Mouse (Mus musculus): Measurements from ENCODE around the gene Eif3m. TPM values are rescaled to one million over a fixed set of nuclear protein-coding genes. Genes with fewer than 3 reads are reported as not detected.
A peak's percentile ranks its signal among the peaks of the same experiment; 100 is the strongest.

The Eif3m gene
- polyA plus RNA-seq, 2 experiments from 2014 or later, result 357 to 364 TPM

- peak; percentile 43 for ATAC-seq
Measured at GRCm38 (mm10) chr2:105016192-105016966, 501 bp downstream of the Eif3m start.

- ATAC-seq, result no peak
Measured at GRCm38 (mm10) chr2:105007236-105007635, 9.6 kb downstream of the Eif3m start.

- no peak for ATAC-seq
Measured at GRCm38 (mm10) chr2:104996201-104996600, 20.7 kb downstream of the Eif3m start.

- ATAC-seq, result no peak
Measured at GRCm38 (mm10) chr2:104994436-104994835, 22.4 kb downstream of the Eif3m start.

GRCm38 (mm10) chr2:104988974-104989373 is 27.9 kb downstream of the Eif3m start:
- ATAC-seq, result no peak

GRCm38 (mm10) chr2:104985796-104986195 is 31.1 kb downstream of the Eif3m start:
- no peak for ATAC-seq

- ATAC-seq, result no peak
Measured at GRCm38 (mm10) chr2:104981712-104982111, 35.2 kb downstream of the Eif3m start.

GRCm38 (mm10) chr2:104964492-104964891 is 52.4 kb downstream of the Eif3m start:
- no peak for ATAC-seq

Other genes starting within 250 kb of the Eif3m start
- 1 to 10 TPM; 1.6 to 2.1 TPM for gene Qser1, start 200.3 kb downstream of the Eif3m start, polyA plus RNA-seq (2017; shearing (Covaris generic))
- 1 to 10 TPM; 1.2 to 2.0 TPM for gene Prrg4, start 167.2 kb downstream of the Eif3m start, polyA plus RNA-seq (2017; shearing (Covaris generic))
- gene Ccdc73, start 149.3 kb downstream of the Eif3m start, polyA plus RNA-seq (2017; shearing (Covaris generic)), result 1 to 10 TPM; 3.4 to 4.5 TPM
- gene Gm11060, start 74.9 kb upstream of the Eif3m start, polyA plus RNA-seq (2017; shearing (Covaris generic)), result not detected
- not detected for gene Wt1, start 109.4 kb upstream of the Eif3m start, polyA plus RNA-seq (2017; shearing (Covaris generic))
- gene Them7, start 207.2 kb upstream of the Eif3m start, polyA plus RNA-seq (2017; shearing (Covaris generic)), result not detected